Mouse (Mus musculus): ENCODE measurements around the gene Utp20. TPM values are rescaled to one million over a fixed set of nuclear protein-coding genes. Genes with fewer than 3 reads are reported as not detected.
A peak's percentile ranks its signal among the peaks of the same experiment; 100 is the strongest.
"Not testable (repeated sequence)": the region's sequence is repeated elsewhere in the genome, so short reads cannot be mapped to it uniquely, and the experiment has no call there.

Utp20 gene
- total and polyA plus RNA-seq, 2 experiments from 2014 or later: 3.8 to 5.0 TPM

DNA sequence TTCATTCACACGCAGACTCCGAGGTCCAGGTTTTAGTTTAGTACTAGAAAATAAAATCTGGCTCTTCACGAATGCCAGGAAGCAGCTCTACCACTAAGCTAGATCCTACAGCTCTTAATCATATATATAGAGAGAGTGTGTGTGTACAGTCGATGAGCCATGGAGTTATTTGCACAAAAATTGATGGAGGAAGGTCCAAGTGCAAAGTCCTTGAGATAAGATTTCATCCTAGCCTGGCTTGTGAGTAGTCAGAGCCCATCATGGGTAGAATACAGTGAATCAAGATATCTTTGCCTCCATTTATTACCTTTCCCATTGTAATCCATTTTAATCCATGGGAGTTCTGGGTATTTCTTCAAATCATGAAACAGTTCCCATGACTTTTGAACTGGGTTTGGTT is 992 bp upstream of the Utp20 start:
- Histone ChIP-seq H3K9me3 (replicated peaks; ENCODE audit: control insufficient read depth, low read length) (no peaks in the 10 kb centered on the region), H3K27me3 (ENCODE audit: control insufficient read depth, insufficient read depth, low read length) (no peaks in the 10 kb centered on the region), H3K4me2 (ENCODE audit: low read depth, low read length) (no peak overlapping the region), H3K36me3 (replicated peaks; ENCODE audit: control insufficient read depth, insufficient read depth, low read length) (peaks cover 21% of the 10 kb centered on the region; the same call in 1 of the 2 replicates), H3K27ac (ENCODE audit: low read depth) (no peak overlapping the region), H3K9ac (replicated peaks; ENCODE audit: low read depth, low read length) (no peak overlapping the region), H3K4me3 (ENCODE audit: low read depth, low read length) (no peak overlapping the region), H3K4me1 (ENCODE audit: control insufficient read depth, insufficient read depth) (peaks cover 5% of the 10 kb centered on the region; the same call in 1 of the 2 replicates)
- TF ChIP-seq CTCF (IDR thresholded peaks at IDR 0.05; ENCODE audit: low read depth) (no peak), EP300 (IDR thresholded peaks at IDR 0.05; ENCODE audit: low read depth) (no peak)
- ATAC-seq (ENCODE audit: insufficient read depth, low read depth) (no peak), DNase-seq (ENCODE audit: low spot score) (no peak)
- WGBS: 93% methylated on average over 4 of the region's 4 CpGs

GRCm38 (mm10) chr10:88826947-88827306 is 323 bp upstream of the Utp20 start:
- peak overlapping the region; percentile 69 for H3K4me2 ChIP-seq (ENCODE audit: low read depth, low read length)
- not testable (repeated sequence) for H3K9me3 ChIP-seq (replicated peaks; ENCODE audit: control insufficient read depth, low read length); H3K27ac ChIP-seq (ENCODE audit: low read depth); H3K4me1 ChIP-seq (ENCODE audit: control insufficient read depth, insufficient read depth); H3K27me3 ChIP-seq (ENCODE audit: control insufficient read depth, insufficient read depth, low read length); DNase-seq (ENCODE audit: low spot score); ATAC-seq (ENCODE audit: insufficient read depth, low read depth)
- H3K36me3 ChIP-seq (replicated peaks; ENCODE audit: control insufficient read depth, insufficient read depth, low read length): peaks cover 28% of the 10 kb centered on the region
- H3K9ac ChIP-seq (replicated peaks; ENCODE audit: low read depth, low read length): peak overlapping the region; percentile 55; the same call in 1 of the 2 replicates
- peak overlapping the region; percentile 80 for H3K4me3 ChIP-seq (ENCODE audit: low read depth, low read length)
- WGBS: under 1% methylated on average over 6 of the region's 6 CpGs

DNA sequence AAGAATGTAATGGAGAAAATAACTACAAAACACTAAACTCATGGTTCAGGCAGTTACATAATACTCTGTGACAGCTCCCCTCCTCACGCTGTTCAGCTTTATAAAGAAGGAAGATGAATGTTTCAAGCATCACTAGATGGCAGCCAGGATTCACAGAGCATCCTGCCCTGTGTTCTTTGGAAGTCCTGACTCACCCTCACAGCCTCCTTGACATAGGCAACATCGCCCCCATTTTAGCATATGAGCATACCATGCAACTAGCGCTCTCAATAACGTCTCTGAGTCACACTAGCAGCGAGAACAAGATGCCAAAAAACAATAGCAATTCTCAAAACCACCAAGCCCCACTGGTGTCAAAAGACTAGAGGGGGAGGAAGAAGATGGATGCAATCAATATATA is 9.3 kb downstream of the Utp20 start:
- no peak for TF ChIP-seq EP300 (IDR thresholded peaks at IDR 0.05; ENCODE audit: low read depth)
- DNase-seq (ENCODE audit: low spot score) (no peak), ATAC-seq (ENCODE audit: insufficient read depth, low read depth) (no peak)
- peaks cover 82% of the 10 kb centered on the region for H3K36me3 ChIP-seq (replicated peaks; ENCODE audit: control insufficient read depth, insufficient read depth, low read length)
- H3K27me3 ChIP-seq (ENCODE audit: control insufficient read depth, insufficient read depth, low read length): no peaks in the 10 kb centered on the region
- no peak overlapping the region for H3K9ac ChIP-seq (replicated peaks; ENCODE audit: low read depth, low read length)
- no peaks in the 10 kb centered on the region for H3K9me3 ChIP-seq (replicated peaks; ENCODE audit: control insufficient read depth, low read length)
- H3K4me2 ChIP-seq (ENCODE audit: low read depth, low read length): no peak overlapping the region
- H3K4me3 ChIP-seq (ENCODE audit: low read depth, low read length): no peak overlapping the region
- no peak overlapping the region for H3K27ac ChIP-seq (ENCODE audit: low read depth)
- 86% methylated on average over 5 of the region's 5 CpGs for WGBS
- no peaks in the 10 kb centered on the region for H3K4me1 ChIP-seq (ENCODE audit: control insufficient read depth, insufficient read depth)

- Histone ChIP-seq H3K36me3 (replicated peaks; ENCODE audit: control insufficient read depth, insufficient read depth, low read length) (peaks cover 76% of the 10 kb centered on the region), H3K27me3 (ENCODE audit: control insufficient read depth, insufficient read depth, low read length) (no peaks in the 10 kb centered on the region), H3K4me2 (ENCODE audit: low read depth, low read length) (no peak overlapping the region), H3K4me3 (ENCODE audit: low read depth, low read length) (no peak overlapping the region), H3K9me3 (replicated peaks; ENCODE audit: control insufficient read depth, low read length) (no peaks in the 10 kb centered on the region), H3K27ac (ENCODE audit: low read depth) (no peak overlapping the region), H3K9ac (replicated peaks; ENCODE audit: low read depth, low read length) (no peak overlapping the region), H3K4me1 (ENCODE audit: control insufficient read depth, insufficient read depth) (no peaks in the 10 kb centered on the region)
- ATAC-seq (ENCODE audit: insufficient read depth, low read depth) (no peak), DNase-seq (ENCODE audit: low spot score) (no peak)
- WGBS: 91% methylated on average over 2 of the region's 2 CpGs
- no peak for TF ChIP-seq CTCF (IDR thresholded peaks at IDR 0.05; ENCODE audit: low read depth)
- no peak for TF ChIP-seq EP300 (IDR thresholded peaks at IDR 0.05; ENCODE audit: low read depth)
These were observed 11.3 kb downstream of the Utp20 start for GRCm38 (mm10) chr10:88815256-88815655.

GRCm38 (mm10) chr10:88811704-88812103 is 14.9 kb downstream of the Utp20 start:
- Histone ChIP-seq H3K4me1 (ENCODE audit: control insufficient read depth, insufficient read depth) (no peaks in the 10 kb centered on the region), H3K27ac (ENCODE audit: low read depth) (no peak overlapping the region), H3K4me3 (ENCODE audit: low read depth, low read length) (no peak overlapping the region), H3K9me3 (replicated peaks; ENCODE audit: control insufficient read depth, low read length) (no peaks in the 10 kb centered on the region), H3K27me3 (ENCODE audit: control insufficient read depth, insufficient read depth, low read length) (no peaks in the 10 kb centered on the region), H3K4me2 (ENCODE audit: low read depth, low read length) (no peak overlapping the region), H3K36me3 (replicated peaks; ENCODE audit: control insufficient read depth, insufficient read depth, low read length) (peaks cover 81% of the 10 kb centered on the region), H3K9ac (replicated peaks; ENCODE audit: low read depth, low read length) (no peak overlapping the region)
- TF ChIP-seq CTCF (IDR thresholded peaks at IDR 0.05; ENCODE audit: low read depth): no peak
- no peak for TF ChIP-seq EP300 (IDR thresholded peaks at IDR 0.05; ENCODE audit: low read depth)
- DNase-seq (ENCODE audit: low spot score): no peak
- no peak for ATAC-seq (ENCODE audit: insufficient read depth, low read depth)
- 94% methylated on average over 5 of the region's 5 CpGs for WGBS

DNA sequence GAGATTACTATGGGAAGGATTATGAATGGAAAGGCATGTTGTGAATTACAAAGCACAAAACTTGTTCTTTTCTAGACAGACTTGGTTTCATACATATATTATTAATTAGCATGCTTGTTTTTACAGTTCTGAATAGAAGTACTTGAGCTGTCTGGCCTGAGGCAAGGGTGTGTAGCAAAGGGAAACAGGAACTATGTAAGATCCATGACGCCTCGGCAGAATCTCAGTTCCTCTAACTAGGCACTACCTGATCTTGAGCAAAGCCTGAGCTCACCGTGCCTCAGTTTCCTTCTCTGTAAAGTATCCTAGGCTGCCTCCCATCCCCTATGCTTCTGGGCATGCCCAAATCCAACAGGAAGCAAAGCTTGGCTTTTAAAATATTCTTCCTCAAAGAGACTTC is 24.4 kb downstream of the Utp20 start:
- 89% methylated on average over 3 of the region's 3 CpGs for WGBS
- no peak overlapping the region for H3K9ac ChIP-seq (replicated peaks; ENCODE audit: low read depth, low read length)
- DNase-seq (ENCODE audit: low spot score) (no peak), ATAC-seq (ENCODE audit: insufficient read depth, low read depth) (no peak)
- no peak overlapping the region for H3K4me2 ChIP-seq (ENCODE audit: low read depth, low read length)
- TF ChIP-seq CTCF (IDR thresholded peaks at IDR 0.05; ENCODE audit: low read depth) (no peak), EP300 (IDR thresholded peaks at IDR 0.05; ENCODE audit: low read depth) (no peak)
- no peaks in the 10 kb centered on the region for H3K4me1 ChIP-seq (ENCODE audit: control insufficient read depth, insufficient read depth)
- H3K4me3 ChIP-seq (ENCODE audit: low read depth, low read length): no peak overlapping the region
- H3K27ac ChIP-seq (ENCODE audit: low read depth): no peak overlapping the region
- peaks cover 53% of the 10 kb centered on the region for H3K36me3 ChIP-seq (replicated peaks; ENCODE audit: control insufficient read depth, insufficient read depth, low read length)
- no peaks in the 10 kb centered on the region for H3K27me3 ChIP-seq (ENCODE audit: control insufficient read depth, insufficient read depth, low read length)
- no peaks in the 10 kb centered on the region for H3K9me3 ChIP-seq (replicated peaks; ENCODE audit: control insufficient read depth, low read length)

Data from heart, postnatal 0 days (tissue).